Mouse (Mus musculus) liver, adult 2 months (tissue): ENCODE data around the gene Prm1. TPM values are rescaled to one million over a fixed set of nuclear protein-coding genes. Genes with fewer than 3 reads are reported as not detected.

ENCODE experiments used
- DNase-seq: peaks from one replicate; pipeline ENCODE4 v3.0.0-alpha.2; 2011; ENCODE audit warnings: low read depth, low spot score; ENCODE audit errors: extremely low read depth
- H3K27ac ChIP-seq: fragments of 200-500 bp; replicated peaks from 2 replicates; pipeline ENCODE4 v1.5.1; 2012; ENCODE audit warnings: low read depth, mild to moderate bottlenecking, control low read depth, inconsistent platforms, low read length; ENCODE audit not compliant: insufficient read depth
- H3K27me3 ChIP-seq: fragments of 200-500 bp; 2 replicates; pipeline ENCODE4 v1.6.1; 2012; ENCODE audit warnings: mild to moderate bottlenecking, moderate library complexity, low read length, inconsistent platforms; ENCODE audit not compliant: control insufficient read depth, insufficient read depth
- H3K36me3 ChIP-seq: fragments of 200-500 bp; 2 replicates; pipeline ENCODE4 v1.6.1; 2012; ENCODE audit warnings: low read length, inconsistent platforms; ENCODE audit not compliant: control insufficient read depth, insufficient read depth
- H3K4me1 ChIP-seq: fragments of 200-500 bp; 2 replicates; pipeline ENCODE4 v1.6.1; 2011; ENCODE audit warnings: low read length; ENCODE audit not compliant: control insufficient read depth, insufficient read depth
- H3K4me3 ChIP-seq: fragments of 200-500 bp; 2 replicates; pipeline ENCODE4 v1.5.1; 2011; ENCODE audit warnings: low read depth, mild to moderate bottlenecking, control low read depth, low read length, moderate library complexity; ENCODE audit not compliant: insufficient read depth
- H3K79me2 ChIP-seq: fragments of 200-500 bp; 2 replicates; pipeline ENCODE4 v1.6.1; 2012; ENCODE audit warnings: inconsistent platforms, mild to moderate bottlenecking, low read length, moderate library complexity; ENCODE audit not compliant: control insufficient read depth, insufficient read depth
- H3K9ac ChIP-seq: fragments of 200-500 bp; 2 replicates; pipeline ENCODE4 v1.6.1; 2012; ENCODE audit warnings: low read depth, mild to moderate bottlenecking, control low read depth, inconsistent platforms, low read length
- CTCF ChIP-seq: fragments of 200-500 bp; IDR thresholded peaks from 2 replicates; pipeline ENCODE4 v1.5.1; 2011; ENCODE audit warnings: low read depth, low read length, control low read depth
- POLR2A ChIP-seq: fragments of 200-500 bp; IDR thresholded peaks from 2 replicates; pipeline ENCODE4 v1.6.1; 2011; ENCODE audit warnings: low read length, control low read depth; ENCODE audit not compliant: insufficient read depth; ENCODE audit errors: extremely low read depth
- WGBS: fragments of 180-500 bp; shearing (Covaris S2); methylation state at CpG from one replicate; pipeline ENCODE4 v1.1.7; 2018; 5-methylcytosine and 5-hydroxymethylcytosine counted together
- polyA plus RNA-seq: library from polyadenylated mRNA; depleted of rRNA; stranded (reverse); fragments of >200 nt; gene quantifications from 2 replicates; pipeline ENCODE4 v1.2.3, GENCODE M21; 2012; rRNA removed
- total RNA-seq: library from RNA; depleted of rRNA; stranded (reverse); fragments of >200 nt; gene quantifications from 2 replicates; pipeline ENCODE4 v1.2.3, GENCODE M21; 2014; rRNA removed

Gene Prm1
- total and polyA plus RNA-seq, 2 experiments: not detected

- H3K27ac ChIP-seq: no peak overlapping the region
- H3K9ac ChIP-seq: no peak overlapping the region
- no peak for DNase-seq
- no peak overlapping the region for H3K4me3 ChIP-seq
- H3K4me1 ChIP-seq: peaks cover 6% of the 10 kb centered on the region; the same call in 1 of the 2 replicates
- H3K79me2 ChIP-seq: no peaks in the 10 kb centered on the region
- TF ChIP-seq CTCF (no peak), POLR2A (no peak)
- 90% methylated on average over 5 of the region's 5 CpGs for WGBS
- no peaks in the 10 kb centered on the region for H3K27me3 ChIP-seq
- no peaks in the 10 kb centered on the region for H3K36me3 ChIP-seq
Observed at GRCm38 (mm10) chr16:10762569-10763180, 43.0 kb downstream of the Prm1 start.

GRCm38 (mm10) chr16:10761182-10761581, 44.5 kb downstream of the Prm1 start:
- peaks cover 6% of the 10 kb centered on the region; the same call in 1 of the 2 replicates for H3K4me1 ChIP-seq
- H3K9ac ChIP-seq: no peak overlapping the region
- H3K4me3 ChIP-seq: no peak overlapping the region
- no peaks in the 10 kb centered on the region for H3K27me3 ChIP-seq
- TF ChIP-seq POLR2A (no peak), CTCF (no peak)
- H3K27ac ChIP-seq: no peak overlapping the region
- WGBS: 79% methylated on average over 8 of the region's 8 CpGs
- no peaks in the 10 kb centered on the region for H3K79me2 ChIP-seq
- DNase-seq: no peak
- no peaks in the 10 kb centered on the region for H3K36me3 ChIP-seq

GRCm38 (mm10) chr16:10756168-10756567, 49.5 kb downstream of the Prm1 start:
- no peaks in the 10 kb centered on the region for H3K27me3 ChIP-seq
- H3K9ac ChIP-seq: no peak overlapping the region
- H3K79me2 ChIP-seq: no peaks in the 10 kb centered on the region
- H3K4me1 ChIP-seq: peaks cover 6% of the 10 kb centered on the region; the same call in 1 of the 2 replicates
- no peak overlapping the region for H3K27ac ChIP-seq
- WGBS: 85% methylated on average over 6 of the region's 6 CpGs
- DNase-seq: no peak
- no peaks in the 10 kb centered on the region for H3K36me3 ChIP-seq
- no peak for TF ChIP-seq POLR2A
- H3K4me3 ChIP-seq: no peak overlapping the region

GRCm38 (mm10) chr16:10754521-10755296, 50.9 kb downstream of the Prm1 start:
- WGBS: 83% methylated on average over 3 of the region's 3 CpGs
- DNase-seq: no peak
- TF ChIP-seq CTCF: no peak
- TF ChIP-seq POLR2A: no peak
- Histone ChIP-seq H3K36me3 (no peaks in the 10 kb centered on the region), H3K27ac (no peak overlapping the region), H3K9ac (no peak overlapping the region), H3K4me1 (peaks cover 6% of the 10 kb centered on the region; the same call in 1 of the 2 replicates), H3K79me2 (no peaks in the 10 kb centered on the region), H3K27me3 (no peaks in the 10 kb centered on the region), H3K4me3 (no peak overlapping the region)

GRCm38 (mm10) chr16:10749824-10750223, 55.8 kb downstream of the Prm1 start:
- no peak for TF ChIP-seq CTCF
- no peak for TF ChIP-seq POLR2A
- no peaks in the 10 kb centered on the region for H3K4me1 ChIP-seq
- no peaks in the 10 kb centered on the region for H3K79me2 ChIP-seq
- H3K27me3 ChIP-seq: no peaks in the 10 kb centered on the region
- H3K36me3 ChIP-seq: no peaks in the 10 kb centered on the region
- no peak overlapping the region for H3K4me3 ChIP-seq
- no peak overlapping the region for H3K9ac ChIP-seq
- no peak for DNase-seq
- WGBS: 68% methylated on average over 7 of the region's 7 CpGs
- no peak overlapping the region for H3K27ac ChIP-seq

- no peak for TF ChIP-seq POLR2A
- TF ChIP-seq CTCF: no peak
- no peaks in the 10 kb centered on the region for H3K4me1 ChIP-seq
- no peak overlapping the region for H3K27ac ChIP-seq
- no peak for DNase-seq
- H3K79me2 ChIP-seq: no peaks in the 10 kb centered on the region
- H3K4me3 ChIP-seq: no peak overlapping the region
- no peaks in the 10 kb centered on the region for H3K36me3 ChIP-seq
- H3K27me3 ChIP-seq: no peaks in the 10 kb centered on the region
- WGBS: 80% methylated on average over 7 of the region's 7 CpGs
- H3K9ac ChIP-seq: no peak overlapping the region
Observed at GRCm38 (mm10) chr16:10749226-10749625, 56.4 kb downstream of the Prm1 start.

Other genes starting within 250 kb of the Prm1 start
- 0.13 and 0.18 TPM in 2 replicates for gene Socs1, start 20.3 kb downstream of the Prm1 start, total RNA-seq
- gene Socs1, start 20.3 kb downstream of the Prm1 start, polyA plus RNA-seq: 1.2 TPM in 2 replicates
- not detected in 2 replicates for gene Tnp2, start 17.2 kb downstream of the Prm1 start, total RNA-seq
- gene Tnp2, start 17.2 kb downstream of the Prm1 start, polyA plus RNA-seq: 0.87 TPM in 1 of 2 replicates, not detected in the other
- gene Prm3, start 14.9 kb downstream of the Prm1 start, total RNA-seq: not detected in 2 replicates
- gene Prm3, start 14.9 kb downstream of the Prm1 start, polyA plus RNA-seq: not detected in 2 replicates
- not detected in 2 replicates for gene Prm2, start 9.7 kb downstream of the Prm1 start, total RNA-seq
- gene Prm2, start 9.7 kb downstream of the Prm1 start, polyA plus RNA-seq: 0.22 TPM in 1 of 2 replicates, not detected in the other
- gene Gm11172, start 7.1 kb upstream of the Prm1 start, total RNA-seq: not detected in 2 replicates
- not detected in 2 replicates for gene Gm11172, start 7.1 kb upstream of the Prm1 start, polyA plus RNA-seq
- gene Rmi2, start 29.2 kb upstream of the Prm1 start, total RNA-seq: 0.09 and 0.34 TPM in 2 replicates
- 0.06 TPM in 1 of 2 replicates, not detected in the other for gene Rmi2, start 29.2 kb upstream of the Prm1 start, polyA plus RNA-seq